In genomic region chr6:41702928-41703327, GRCm38 (mm10) we compare ENCODE assay signal across 10 mouse cellular contexts. TPM values are rescaled to one million over a fixed set of nuclear protein-coding genes. Genes with fewer than 3 reads are reported as not detected.
DNase-seq lines count a peak whose midpoint lies in the region; ATAC-seq and TF ChIP-seq lines count a peak whose summit lies in the region.
"Had no signal": no experiment of that assay in that cellular context is flagged by ENCODE, and none has a peak within 500 bp of the region (broad histone marks: within the 10 kb centered on the region; RNA-seq: fewer than 3 reads in every experiment).

No protein-coding gene starts in this region.

- no peaks in the 10 kb centered on the region for H3K36me3 ChIP-seq in hindbrain, embryonic 13.5 days
- H3K36me3 ChIP-seq: limb, embryonic 10.5 days; neural tube, embryonic 12.5 days had no signal

- in situ Hi-C loops in Patski (cut with MboI; ENCODE audit: low pct_unique_long_range_greater_than_20kb) = no loop called here

- CTCF ChIA-PET in Patski (lab: Charles Lee) = no interaction called here

- DNase-seq in CD4-positive helper T cell, adult 2 months (ENCODE audit: low read depth, low spot score) = peak; percentile 34
- DNase-seq in Patski (ENCODE audit: low read depth, low spot score) = no peak
- peak; percentile 28 for DNase-seq in kidney, adult 9 months
- DNase-seq in gastrocnemius, adult 2 months = no peak
- no peak for DNase-seq in left cerebral cortex, adult 18-20 months (ENCODE audit: low spot score in 2 of 2)
- no peak for DNase-seq in gastrocnemius, postnatal 14 days

- no peak overlapping the region for H3K4me3 ChIP-seq in gastrocnemius, adult 2 months
- no peak overlapping the region for H3K4me3 ChIP-seq in hindbrain, embryonic 13.5 days
- H3K4me3 ChIP-seq: limb, embryonic 10.5 days; neural tube, embryonic 12.5 days had no signal

- TF ChIP-seq CTCF in Patski (IDR thresholded peaks at IDR 0.05) = peak; percentile 32
- no peak for TF ChIP-seq CTCF in gastrocnemius, adult 2 months (IDR thresholded peaks at IDR 0.05)

- H3K27me3 ChIP-seq in Patski = no peaks in the 10 kb centered on the region
- no peaks in the 10 kb centered on the region for H3K27me3 ChIP-seq in hindbrain, embryonic 13.5 days
- H3K27me3 ChIP-seq: neural tube, embryonic 12.5 days had no signal

- intact Hi-C loops in gastrocnemius, adult 2 months (cut with DNase I) = no loop called here
- intact Hi-C loops in gastrocnemius, postnatal 14 days (cut with DNase I; ENCODE audit: low total_unique reads) = no loop called here

- no peak overlapping the region for H3K27ac ChIP-seq in gastrocnemius, adult 2 months
- H3K27ac ChIP-seq in hindbrain, embryonic 13.5 days = no peak overlapping the region
- H3K27ac ChIP-seq: limb, embryonic 10.5 days; neural tube, embryonic 12.5 days had no signal

- no peaks in the 10 kb centered on the region for H3K4me1 ChIP-seq in hindbrain, embryonic 13.5 days (replicated peaks)
- H3K4me1 ChIP-seq: limb, embryonic 10.5 days; neural tube, embryonic 12.5 days had no signal

- H3K4me2 ChIP-seq in hindbrain, embryonic 13.5 days = no peak overlapping the region
- H3K4me2 ChIP-seq: neural tube, embryonic 12.5 days had no signal

- no peak for ATAC-seq in Patski
- ATAC-seq in megakaryocyte, adult 5-6 weeks (ENCODE audit: poor library complexity, severe bottlenecking) = peak; percentile 37; the same call in 1 of the 2 replicates
- ATAC-seq in hindbrain, embryonic 13.5 days (ENCODE audit: low FRiP score) = no peak

- H3K9me3 ChIP-seq in hindbrain, embryonic 13.5 days = no peaks in the 10 kb centered on the region
- H3K9me3 ChIP-seq: limb, embryonic 10.5 days; neural tube, embryonic 12.5 days had no signal

- H3K9ac ChIP-seq in hindbrain, embryonic 13.5 days = no peak overlapping the region
- H3K9ac ChIP-seq: neural tube, embryonic 12.5 days had no signal

- 81% methylated on average over 2 of the region's 2 CpGs for WGBS in hindbrain, embryonic 13.5 days

- POLR2A ChIA-PET in Patski (lab: Charles Lee) = no interaction called here

RNA-seq across cellular contexts. Expression of gene Kel, which starts 1.2 kb away (rescaled TPM):
- not detected for polyA plus RNA-seq in Patski (2021)
- 1.3 and 11.0 TPM in 2 replicates for total RNA-seq in megakaryocyte, adult 5-6 weeks (2015)
- 0.99 and 3.1 TPM in 2 replicates for total RNA-seq in megakaryocyte, adult 5-6 weeks (2017)
- not detected for total RNA-seq in gastrocnemius, adult 2 months (2021)
- not detected for total RNA-seq in left cerebral cortex, adult 18-20 months (2021)
- not detected for total RNA-seq in gastrocnemius, postnatal 14 days (2021)
- 0.96 and 1.0 TPM in 2 replicates for polyA plus RNA-seq in hindbrain, embryonic 13.5 days (2015; fragmentation: Nextera tagmentation; extraction: Ambion mirVana)

RNA-seq across cellular contexts. Expression of gene Llcfc1, which starts 18.7 kb away (rescaled TPM):
- not detected for polyA plus RNA-seq in Patski (2021)
- not detected in 2 replicates for total RNA-seq in megakaryocyte, adult 5-6 weeks (2015)
- total RNA-seq in megakaryocyte, adult 5-6 weeks (2017) = not detected in 2 replicates
- total RNA-seq in gastrocnemius, adult 2 months (2021) = not detected
- not detected for total RNA-seq in left cerebral cortex, adult 18-20 months (2021)
- not detected for total RNA-seq in gastrocnemius, postnatal 14 days (2021)
- polyA plus RNA-seq in hindbrain, embryonic 13.5 days (2015; fragmentation: Nextera tagmentation; extraction: Ambion mirVana) = not detected in 2 replicates
- polyA plus RNA-seq: limb, embryonic 10.5 days; neural tube, embryonic 12.5 days had no signal

RNA-seq across cellular contexts. Expression of gene Trpv5, which starts 22.4 kb away (rescaled TPM):
- not detected for polyA plus RNA-seq in Patski (2021)
- not detected in 2 replicates for total RNA-seq in megakaryocyte, adult 5-6 weeks (2015)
- not detected in 2 replicates for total RNA-seq in megakaryocyte, adult 5-6 weeks (2017)
- not detected for total RNA-seq in gastrocnemius, adult 2 months (2021)
- total RNA-seq in left cerebral cortex, adult 18-20 months (2021) = not detected
- not detected for total RNA-seq in gastrocnemius, postnatal 14 days (2021)
- not detected in 2 replicates for polyA plus RNA-seq in hindbrain, embryonic 13.5 days (2015; fragmentation: Nextera tagmentation; extraction: Ambion mirVana)
- polyA plus RNA-seq: limb, embryonic 10.5 days; neural tube, embryonic 12.5 days had no signal

Comparison
In these comparisons a context has a peak if more than half of its experiments do, and no peak if none do; other contexts are left out.
1. DNase-seq: peak in CD4-positive helper T cell, adult 2 months (single experiment) and kidney, adult 9 months (single experiment); none in Patski (single experiment), gastrocnemius, adult 2 months (single experiment), left cerebral cortex, adult 18-20 months (0 of 2) and gastrocnemius, postnatal 14 days (single experiment).